Mouse (Mus musculus) mature B cell (primary cell): ENCODE data around the gene Wnt5b.
"Not testable (repeated sequence)": the region's sequence is repeated elsewhere in the genome, so short reads cannot be mapped to it uniquely, and the experiment has no call there.

Source experiments
- in situ Hi-C: fragments of 300-500 bp; cut with MboI; formaldehyde crosslinking; loops from 2 replicates; pipeline ENCODE4 v1.14.3; 2019

The Wnt5b gene

DNA sequence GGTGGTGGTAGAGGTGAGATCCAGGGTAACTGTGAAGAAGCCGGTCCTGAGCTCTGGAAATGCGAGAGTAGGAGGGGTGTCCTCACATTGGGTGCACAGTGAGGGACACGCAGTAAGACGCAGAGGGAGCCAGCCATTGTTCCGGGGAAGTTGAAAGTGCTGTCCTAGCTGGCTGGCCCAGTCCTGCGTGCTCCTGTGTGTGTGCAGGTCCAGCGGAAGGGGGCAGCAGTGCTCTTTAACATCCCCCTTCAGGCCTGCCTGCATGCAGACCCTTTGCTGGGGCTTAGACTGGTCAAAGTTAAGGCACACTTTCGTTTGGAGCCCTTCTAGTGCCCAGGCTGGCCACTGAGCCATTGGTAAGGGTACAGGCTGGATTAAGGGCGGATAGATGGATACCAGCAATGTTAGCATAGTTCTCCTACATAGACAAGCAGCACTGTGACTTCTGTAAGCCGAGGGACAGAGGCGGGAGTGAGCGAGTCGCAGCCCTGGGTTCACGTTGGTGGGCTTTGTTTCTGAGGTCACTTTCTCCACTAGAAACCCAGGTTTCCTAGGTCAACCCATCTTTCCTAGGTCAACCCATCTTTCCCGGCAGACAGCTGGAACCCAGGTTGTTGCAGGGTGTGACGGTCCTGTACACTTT is 61.1 kb downstream of the Wnt5b start:
- in situ Hi-C loops, result no loop called here

DNA sequence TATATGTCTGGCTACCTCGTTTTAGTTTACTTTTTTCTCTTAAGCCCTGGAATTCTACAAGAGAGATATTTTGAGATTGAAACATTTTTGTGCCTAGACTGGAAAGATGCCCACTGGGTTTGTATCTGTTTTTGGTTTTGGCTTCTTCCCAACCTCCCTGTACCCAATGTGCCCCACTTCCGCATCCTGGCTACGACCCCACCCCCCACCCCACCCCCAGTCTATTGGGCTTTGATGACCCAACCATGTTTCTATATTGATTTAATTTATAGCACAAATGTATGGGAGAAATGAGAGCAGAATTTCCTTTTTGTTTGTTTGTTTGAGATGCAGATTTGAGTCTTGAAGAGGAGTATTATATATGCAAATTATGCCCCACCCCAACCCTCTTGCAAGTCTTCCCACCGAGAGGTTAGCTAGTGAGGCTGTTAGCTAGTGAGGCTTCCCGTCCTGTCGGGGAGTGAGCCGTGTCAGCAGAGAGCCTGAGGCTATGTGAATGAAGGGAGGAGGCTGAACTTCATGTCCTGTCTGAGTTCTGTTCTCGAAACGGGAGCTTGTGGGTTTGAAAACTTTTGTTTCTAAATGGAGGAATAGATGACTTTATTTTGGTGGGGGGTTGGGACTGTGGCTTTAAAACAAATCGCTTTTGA is 62.3 kb downstream of the Wnt5b start:
- in situ Hi-C loops, result not testable (repeated sequence)

DNA sequence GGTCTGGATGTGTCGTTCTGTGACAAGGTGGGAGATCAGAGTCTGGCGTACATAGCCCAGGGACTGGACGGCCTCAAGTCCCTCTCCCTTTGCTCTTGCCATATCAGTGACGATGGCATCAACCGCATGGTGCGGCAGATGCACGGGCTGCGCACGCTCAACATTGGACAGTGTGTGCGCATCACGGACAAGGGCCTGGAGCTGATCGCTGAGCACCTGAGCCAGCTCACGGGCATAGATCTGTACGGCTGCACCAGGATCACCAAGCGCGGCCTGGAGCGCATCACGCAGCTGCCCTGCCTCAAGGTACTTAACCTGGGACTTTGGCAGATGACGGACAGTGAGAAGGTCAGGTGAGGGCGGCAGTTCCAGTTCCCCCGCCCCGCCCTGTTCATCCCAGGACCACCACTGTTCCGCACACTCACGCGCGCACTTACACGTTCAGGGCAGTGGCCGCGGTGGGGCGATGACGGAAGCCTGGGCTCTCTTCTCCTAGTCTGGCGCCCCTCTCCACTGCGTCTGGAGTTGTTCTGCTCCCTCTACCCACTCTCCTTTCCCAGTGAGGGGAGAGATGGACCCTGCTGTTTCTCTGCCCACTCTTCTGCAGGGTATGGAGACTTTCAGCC is 63.3 kb downstream of the Wnt5b start:
- in situ Hi-C loops, result no loop called here

DNA sequence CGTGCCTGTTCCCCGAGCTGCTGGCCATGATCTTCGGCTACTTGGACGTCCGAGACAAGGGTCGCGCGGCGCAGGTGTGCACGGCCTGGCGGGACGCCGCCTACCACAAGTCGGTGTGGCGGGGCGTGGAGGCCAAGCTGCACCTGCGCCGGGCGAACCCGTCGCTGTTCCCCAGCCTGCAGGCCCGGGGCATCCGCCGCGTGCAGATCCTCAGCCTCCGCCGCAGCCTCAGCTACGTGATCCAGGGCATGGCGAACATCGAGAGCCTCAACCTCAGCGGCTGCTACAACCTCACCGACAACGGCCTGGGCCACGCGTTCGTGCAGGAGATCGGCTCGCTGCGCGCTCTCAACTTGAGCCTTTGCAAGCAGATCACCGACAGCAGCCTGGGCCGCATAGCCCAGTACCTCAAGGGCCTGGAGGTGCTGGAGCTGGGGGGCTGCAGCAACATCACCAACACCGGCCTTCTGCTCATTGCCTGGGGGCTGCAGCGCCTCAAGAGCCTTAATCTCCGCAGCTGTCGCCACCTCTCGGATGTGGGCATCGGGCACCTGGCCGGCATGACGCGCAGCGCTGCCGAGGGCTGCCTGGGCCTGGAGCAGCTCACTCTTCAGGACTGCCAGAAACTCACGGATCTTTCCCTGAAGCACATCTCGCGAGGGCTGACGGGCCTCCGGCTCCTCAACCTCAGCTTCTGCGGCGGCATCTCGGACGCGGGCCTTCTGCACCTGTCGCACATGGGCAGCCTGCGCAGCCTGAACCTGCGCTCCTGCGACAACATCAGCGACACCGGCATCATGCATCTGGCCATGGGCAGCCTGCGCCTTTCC is 64.1 kb downstream of the Wnt5b start:
- in situ Hi-C loops, result no loop called here

DNA sequence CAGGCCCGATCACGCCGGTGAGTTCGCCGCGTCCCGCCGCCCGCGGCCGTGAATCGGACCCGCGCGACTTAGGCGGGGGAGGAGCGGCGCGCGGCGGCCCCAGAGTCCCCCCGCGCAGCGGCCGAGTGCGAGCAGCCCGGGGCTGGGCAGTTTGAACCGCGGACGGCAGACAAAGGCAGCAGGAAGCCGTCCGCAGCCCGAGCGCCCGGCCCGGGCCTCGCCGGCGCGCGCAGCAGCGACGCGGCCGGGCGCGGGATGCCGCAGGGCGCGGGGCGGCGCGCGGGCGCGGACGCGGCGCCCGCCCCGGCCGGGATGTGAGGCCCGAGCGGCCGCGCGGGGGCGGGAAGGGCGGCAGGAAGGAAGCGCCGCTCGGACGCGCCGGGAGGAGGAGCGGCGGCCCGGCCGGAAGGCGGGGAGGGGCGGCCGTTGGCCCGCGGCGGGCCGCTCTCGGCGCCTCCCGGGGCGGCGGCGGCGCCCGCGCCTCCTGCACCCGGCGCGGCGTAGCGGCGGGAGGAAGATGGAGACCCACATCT is 64.7 kb downstream of the Wnt5b start, which contains the start of gene Fbxl14:
Gene Fbxl14 (plus strand): TSS at position 326 of the 533 bp plus-strand sequence.
- in situ Hi-C loops, result no loop called here

DNA sequence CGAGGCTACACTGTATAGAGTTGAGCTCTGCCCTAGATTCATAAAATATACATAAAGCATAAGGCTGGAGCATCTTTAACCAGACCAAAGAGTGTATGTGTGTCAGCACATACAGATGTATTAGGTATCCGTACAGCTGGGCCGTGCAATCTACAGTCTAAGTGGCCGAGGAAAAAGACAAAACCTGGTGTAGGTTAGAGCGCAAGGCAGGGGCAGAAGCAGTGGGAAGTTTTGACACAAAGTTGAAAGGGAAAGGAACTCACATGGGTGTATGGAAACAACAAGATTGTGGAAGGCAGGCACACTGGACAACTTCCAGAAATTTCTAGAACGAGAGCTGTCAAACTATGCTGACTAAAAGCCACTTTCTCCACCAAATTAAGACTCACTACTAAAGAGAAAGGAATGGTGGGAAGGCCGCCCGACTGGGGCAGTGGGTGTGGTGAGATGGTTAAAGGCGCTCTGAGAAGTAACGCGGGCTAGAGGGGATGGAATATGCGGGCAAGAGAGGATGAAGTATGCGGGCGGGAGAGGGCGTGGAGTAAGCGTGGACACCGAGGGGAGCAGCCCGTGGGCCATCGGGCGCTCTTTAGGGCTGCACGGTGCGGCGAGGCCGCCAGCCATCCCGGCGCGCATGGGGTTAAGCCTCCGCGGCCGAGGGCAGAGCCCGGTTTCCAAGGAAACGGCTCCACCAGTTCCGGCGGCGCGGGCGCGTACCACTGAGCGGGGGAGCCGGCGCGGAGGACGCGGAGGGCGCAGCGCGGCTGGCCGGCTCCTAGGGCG is 65.4 kb downstream of the Wnt5b start:
- in situ Hi-C loops, result no loop called here

DNA sequence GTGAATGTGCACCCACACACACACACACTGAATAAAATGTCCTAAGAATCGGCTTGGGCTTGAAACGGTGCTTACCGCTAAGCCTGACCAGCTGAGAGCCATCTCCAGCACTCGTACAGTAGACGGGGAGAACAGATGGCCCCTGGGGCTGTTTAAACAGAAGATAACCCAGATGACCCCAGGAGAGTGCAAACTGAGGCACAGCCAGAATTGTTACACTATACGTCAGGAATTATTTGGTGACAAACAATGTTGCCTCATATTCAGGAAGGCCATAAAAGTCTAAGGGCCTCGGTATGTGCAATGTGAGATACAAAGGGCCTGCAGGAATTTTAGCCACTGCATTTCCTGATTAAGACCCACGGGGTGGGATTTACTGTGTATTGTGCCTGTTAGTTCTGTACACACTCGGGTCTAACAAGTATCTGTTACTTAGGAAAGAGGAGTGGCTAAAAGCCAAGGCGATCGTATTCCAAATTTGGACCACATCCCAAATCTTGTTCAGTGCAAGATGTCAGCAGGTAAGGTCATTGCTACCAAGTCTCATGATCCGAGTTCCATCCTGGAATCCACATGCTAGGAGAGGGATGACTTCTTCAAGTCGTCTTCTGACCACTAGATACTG is 66.3 kb downstream of the Wnt5b start:
- in situ Hi-C loops, result no loop called here

DNA sequence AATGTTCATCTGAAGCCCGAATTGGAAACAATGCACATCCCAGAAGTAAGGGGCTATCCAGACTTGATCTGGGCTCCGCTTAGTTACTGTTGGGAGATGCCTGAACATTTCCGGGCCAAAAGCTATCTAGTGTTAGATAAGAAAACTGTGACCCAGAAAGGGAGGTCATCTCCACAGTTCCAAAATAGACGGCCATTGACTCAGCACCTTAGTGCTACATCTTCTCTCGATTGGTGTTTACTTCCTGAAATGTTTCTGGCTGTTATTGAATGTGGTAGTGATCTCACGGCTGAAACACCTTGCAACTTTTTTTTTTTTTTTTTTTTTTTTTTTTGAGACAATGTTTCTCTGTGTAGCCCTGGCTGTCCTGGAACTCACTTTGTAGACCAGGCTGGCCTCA is 68.2 kb downstream of the Wnt5b start:
- in situ Hi-C loops, result no loop called here

DNA sequence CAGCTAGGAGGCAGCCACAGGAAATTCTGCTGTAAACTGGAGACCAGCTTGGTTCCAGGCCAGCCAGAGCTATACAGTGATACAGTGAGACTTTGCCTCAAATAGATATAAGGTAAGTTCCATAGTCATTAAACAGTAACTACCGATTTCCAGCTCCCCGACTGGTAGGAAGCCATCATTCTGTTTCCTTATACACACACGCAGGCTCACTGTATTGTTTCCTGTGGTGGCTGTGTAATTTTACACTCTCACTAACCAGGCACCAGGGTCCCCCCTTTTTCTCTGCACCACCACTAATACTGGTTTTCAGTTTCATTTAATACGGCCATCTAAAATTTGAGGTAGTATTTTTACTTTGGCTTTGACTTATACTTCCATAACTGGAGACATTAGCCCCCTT is 70.2 kb downstream of the Wnt5b start:
- in situ Hi-C loops, result no loop called here

DNA sequence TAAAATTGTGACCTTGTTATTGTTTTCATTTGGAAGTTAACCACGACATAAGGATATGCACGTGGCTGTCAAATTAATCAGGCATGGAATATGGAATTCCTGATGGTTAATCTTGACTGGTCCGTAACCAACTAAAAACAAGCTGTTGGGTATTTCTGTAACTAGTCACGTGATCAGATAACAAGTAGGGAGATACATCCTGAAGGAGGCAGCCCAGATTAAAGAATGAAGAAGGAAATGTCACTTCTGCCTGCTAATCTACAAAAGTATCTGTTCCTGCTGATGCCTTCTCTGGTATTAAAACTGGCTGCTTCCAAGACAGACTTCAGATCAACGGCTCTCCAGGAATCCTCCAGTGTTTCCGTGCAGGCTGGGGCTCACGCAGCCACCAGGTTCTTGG is 70.7 kb downstream of the Wnt5b start:
- in situ Hi-C loops, result no loop called here

DNA sequence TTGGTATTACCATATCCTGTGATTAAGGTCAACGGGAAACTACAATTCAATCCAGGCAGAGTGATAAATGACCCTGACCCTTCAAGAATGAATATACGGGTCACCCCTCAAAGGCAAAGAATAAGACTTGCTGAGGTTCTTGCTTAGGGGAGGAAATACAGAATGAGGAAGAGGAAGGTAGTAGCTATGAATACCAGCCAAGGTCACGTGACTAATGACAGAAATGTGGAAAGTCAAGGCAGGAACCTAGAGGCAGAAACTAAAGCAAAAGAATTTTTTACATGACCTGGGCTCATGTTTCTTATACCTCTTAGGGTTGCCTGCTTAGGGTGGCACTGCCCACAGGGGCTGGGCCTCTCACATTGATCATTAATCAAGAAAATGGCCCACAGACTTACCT is 71.4 kb downstream of the Wnt5b start:
- in situ Hi-C loops, result no loop called here

DNA sequence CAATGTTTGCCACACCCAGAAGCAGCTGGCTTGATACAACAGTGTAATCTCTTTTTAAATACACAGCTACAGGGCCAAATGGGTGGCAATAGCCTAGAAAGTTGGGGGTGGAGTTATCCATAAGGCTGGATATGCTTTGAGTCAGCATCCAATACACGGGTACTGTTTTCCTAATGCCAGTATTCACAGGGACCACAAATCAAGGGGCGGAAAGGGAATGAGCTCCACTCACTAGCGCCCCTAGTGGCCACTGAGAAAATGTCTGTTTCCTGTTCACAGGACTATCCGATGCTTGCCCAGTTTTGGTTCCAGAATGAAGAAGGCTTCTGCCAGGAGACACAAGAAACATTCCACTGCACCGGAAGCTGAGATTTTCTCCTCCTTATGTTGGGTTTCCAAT is 72.0 kb downstream of the Wnt5b start:
- in situ Hi-C loops, result no loop called here

DNA sequence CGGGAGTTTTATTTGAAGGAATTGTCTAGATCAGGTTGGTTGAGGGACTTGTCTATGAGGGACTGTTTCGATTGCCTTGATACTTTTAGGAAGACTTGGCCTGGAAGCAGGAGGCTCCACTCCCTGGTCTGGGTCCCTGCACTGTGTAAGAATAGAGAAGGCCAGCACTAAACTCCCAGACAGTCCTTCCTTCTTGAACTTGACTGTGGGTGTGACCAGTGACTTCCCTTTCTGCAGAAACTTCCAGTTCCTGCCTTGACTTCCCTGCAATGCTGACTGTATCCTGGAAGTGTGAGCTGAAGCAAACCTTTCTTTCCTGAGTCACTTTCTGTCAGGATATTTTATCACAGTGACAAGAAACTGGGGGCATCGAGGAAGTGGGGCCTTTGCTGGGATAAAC is 73.4 kb downstream of the Wnt5b start:
- in situ Hi-C loops, result no loop called here

DNA sequence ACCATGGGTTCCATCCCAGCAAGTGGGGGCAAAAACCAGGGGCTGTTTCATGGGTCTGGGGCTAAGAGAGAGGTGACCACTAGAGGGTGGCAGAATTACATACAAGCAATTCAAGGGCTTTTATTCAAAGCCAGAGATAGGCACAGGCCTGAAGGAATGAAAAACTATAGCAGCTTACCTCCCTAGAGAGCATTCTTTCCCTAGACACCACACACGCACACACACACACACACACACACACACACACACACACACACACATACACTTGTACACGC is 76.4 kb downstream of the Wnt5b start:
- in situ Hi-C loops, result no loop called here

DNA sequence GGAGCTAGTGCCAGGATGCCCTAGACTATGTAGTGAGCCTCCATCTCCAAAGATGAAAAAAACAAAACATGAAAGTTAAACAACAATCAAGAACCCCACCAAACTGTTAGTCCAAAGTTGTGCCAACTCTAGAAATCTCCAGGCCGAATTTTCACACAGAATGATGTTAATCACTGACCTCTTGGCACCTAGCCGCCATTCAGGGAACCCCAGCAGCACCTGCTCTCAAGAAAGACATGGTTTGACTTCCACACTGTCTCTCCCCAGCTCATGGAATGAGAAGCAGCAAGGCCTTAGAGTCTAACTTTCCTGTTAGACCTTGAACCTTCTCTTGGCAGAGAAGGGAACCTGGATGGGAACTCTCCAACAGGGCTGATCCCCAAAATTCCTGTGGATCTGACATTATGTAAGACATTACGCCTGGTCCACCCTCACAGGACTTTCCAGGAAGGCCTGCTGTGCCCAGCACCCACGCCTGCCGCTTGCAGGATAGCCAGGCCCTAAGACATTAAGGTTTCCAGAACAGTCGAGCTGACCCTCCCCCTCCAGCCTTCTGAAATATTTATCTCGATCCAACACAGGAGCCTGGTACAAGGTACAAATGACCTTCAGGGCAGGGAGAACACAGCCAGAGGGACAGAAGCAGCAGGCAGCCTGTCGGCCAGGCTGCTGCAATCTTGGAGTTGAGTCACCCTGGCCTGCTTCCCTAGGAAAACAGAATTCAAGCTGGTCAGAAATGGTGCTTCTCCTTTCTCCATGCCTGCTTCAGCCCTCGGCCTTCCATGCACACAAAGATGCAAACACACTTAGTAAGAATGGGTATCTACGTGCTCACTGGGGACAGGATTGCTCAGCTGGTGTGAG is 77.0 kb downstream of the Wnt5b start:
- in situ Hi-C loops, result no loop called here

DNA sequence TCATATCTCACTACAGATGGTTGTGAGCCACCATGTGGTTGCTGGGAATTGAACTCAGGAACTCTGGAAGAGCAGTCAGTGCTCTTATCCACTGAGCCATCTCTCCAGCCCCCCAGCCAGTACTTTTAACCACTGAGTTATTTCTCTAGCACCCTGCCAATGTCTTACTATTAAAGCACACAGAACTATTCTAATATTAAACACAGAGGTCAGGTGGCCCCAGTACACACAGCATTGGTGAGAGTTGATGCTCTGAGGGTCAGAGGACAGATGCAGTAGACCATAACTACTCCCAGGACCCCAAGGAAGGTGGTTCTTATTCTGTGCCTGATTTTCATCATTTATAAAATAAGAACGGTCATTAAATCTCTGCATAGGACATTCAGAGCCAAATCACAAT is 78.0 kb downstream of the Wnt5b start:
- in situ Hi-C loops, result no loop called here

DNA sequence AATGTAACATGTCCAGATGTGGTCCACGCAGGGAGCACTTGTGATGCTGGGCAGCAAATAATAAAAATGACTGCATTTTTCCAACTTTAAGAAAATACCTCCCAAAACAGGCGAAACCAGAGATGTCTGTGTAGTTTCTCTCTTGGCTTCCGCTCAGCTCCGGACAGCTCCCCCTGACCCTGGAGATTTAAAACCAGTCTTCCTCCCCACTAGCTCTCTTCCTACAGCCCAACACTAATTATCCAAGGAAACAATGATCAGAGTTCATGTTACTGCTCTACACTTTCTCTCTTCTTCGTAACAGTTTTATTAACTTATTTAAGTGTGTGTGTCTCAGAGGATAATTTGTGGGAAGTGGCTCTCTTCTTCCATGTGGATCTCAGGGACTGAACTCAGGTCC is 83.8 kb downstream of the Wnt5b start:
- in situ Hi-C loops, result no loop called here

DNA sequence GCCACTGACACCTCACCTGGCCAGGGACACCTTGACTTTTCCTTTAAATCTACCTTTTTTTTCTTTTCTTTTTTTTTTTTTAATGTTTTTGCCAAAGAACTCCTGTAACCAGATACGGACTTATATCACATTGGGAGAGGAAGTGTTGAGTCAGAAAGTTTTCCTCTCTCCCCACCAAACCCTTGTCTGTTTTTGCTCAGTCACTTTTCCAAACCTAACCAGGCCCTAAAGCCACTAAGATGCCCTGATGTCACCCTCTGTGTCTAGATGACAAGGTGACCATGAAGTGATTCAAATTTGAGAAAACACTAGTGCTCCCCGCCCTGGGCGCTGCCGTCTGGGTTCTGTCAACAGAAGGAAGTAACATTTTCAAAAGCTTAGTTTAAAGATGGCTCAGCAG is 85.1 kb downstream of the Wnt5b start:
- in situ Hi-C loops, result no loop called here

DNA sequence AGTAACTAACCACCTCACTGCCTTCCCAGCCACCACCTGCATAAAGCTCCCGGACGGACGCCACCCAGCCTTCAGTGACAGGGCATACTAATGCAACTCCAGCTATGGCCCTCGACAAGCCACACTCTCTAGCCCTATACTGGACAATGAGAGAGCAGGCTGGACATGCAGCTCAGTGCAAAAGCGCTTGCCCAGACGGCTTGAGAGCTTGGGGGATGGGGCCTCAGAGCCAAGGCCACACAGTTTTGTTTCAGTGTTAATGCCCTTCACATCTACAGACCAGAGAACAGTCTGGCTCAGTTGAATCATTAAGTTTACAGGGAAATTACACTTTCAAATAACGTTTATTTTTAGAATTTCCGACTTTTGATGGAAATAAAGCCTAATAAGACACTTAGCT is 86.0 kb downstream of the Wnt5b start:
- in situ Hi-C loops, result no loop called here

DNA sequence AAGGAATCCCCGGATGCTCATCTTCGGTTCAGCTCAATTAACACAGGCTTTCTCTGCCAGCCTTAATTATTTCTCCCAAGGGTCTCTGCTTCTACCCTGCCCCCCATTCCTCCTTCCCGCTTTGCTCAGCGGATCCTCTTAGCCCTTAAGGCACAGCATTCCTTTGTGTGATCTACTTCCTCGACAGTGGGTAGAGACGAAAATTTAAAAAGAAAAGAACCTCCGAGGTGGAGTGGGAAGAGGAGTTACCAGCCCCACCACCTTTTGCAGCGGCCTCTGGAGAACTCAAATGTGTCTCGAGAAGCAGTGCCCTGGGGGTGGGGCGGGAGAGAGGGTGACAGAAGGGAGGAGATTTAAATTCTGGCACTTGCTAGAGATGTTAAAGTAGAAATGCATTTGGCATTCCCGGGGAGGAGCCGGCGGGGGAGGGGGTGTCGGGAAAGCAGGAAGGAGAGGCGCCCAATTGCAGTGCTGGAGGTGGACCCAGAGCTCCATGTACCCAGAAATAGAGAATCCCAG is 92.1 kb downstream of the Wnt5b start:
- in situ Hi-C loops, result no loop called here
